Mouse (Mus musculus): ENCODE results near the gene Cd4. TPM values are rescaled to one million over a fixed set of nuclear protein-coding genes. Genes with fewer than 3 reads are reported as not detected.

The Cd4 gene
- polyA plus RNA-seq, 1 experiment = not detected

GRCm38 (mm10) chr6:124925941-124926340 is 37.9 kb upstream of the Cd4 start:
- Histone ChIP-seq H3K4me3 (ENCODE audit: insufficient read depth, low read length) (no peak overlapping the region), H3K27ac (ENCODE audit: insufficient read depth, low read length) (no peak overlapping the region), H3K4me1 (ENCODE audit: control insufficient read depth, insufficient read depth, low read length) (peaks cover 6% of the 10 kb centered on the region)
- TF ChIP-seq CTCF (IDR thresholded peaks at IDR 0.05; ENCODE audit: borderline replicate concordance, insufficient read depth, low read length) (no peak), POLR2A (IDR thresholded peaks at IDR 0.05; ENCODE audit: low read depth, low read length) (peak; percentile 29; the same call in 1 of the 2 replicates)

- peaks cover 10% of the 10 kb centered on the region for H3K4me1 ChIP-seq (ENCODE audit: control insufficient read depth, insufficient read depth, low read length)
- no peak overlapping the region for H3K4me3 ChIP-seq (ENCODE audit: insufficient read depth, low read length)
- TF ChIP-seq CTCF (IDR thresholded peaks at IDR 0.05; ENCODE audit: borderline replicate concordance, insufficient read depth, low read length) (no peak), POLR2A (IDR thresholded peaks at IDR 0.05; ENCODE audit: low read depth, low read length) (no peak)
- H3K27ac ChIP-seq (ENCODE audit: insufficient read depth, low read length) = no peak overlapping the region
These were observed 37.3 kb upstream of the Cd4 start for GRCm38 (mm10) chr6:124925173-124925793.

GRCm38 (mm10) chr6:124921539-124921938 is 33.5 kb upstream of the Cd4 start:
- no peak overlapping the region for H3K4me3 ChIP-seq (ENCODE audit: insufficient read depth, low read length)
- TF ChIP-seq POLR2A (IDR thresholded peaks at IDR 0.05; ENCODE audit: low read depth, low read length) (no peak), CTCF (IDR thresholded peaks at IDR 0.05; ENCODE audit: borderline replicate concordance, insufficient read depth, low read length) (no peak)
- peaks cover 10% of the 10 kb centered on the region for H3K4me1 ChIP-seq (ENCODE audit: control insufficient read depth, insufficient read depth, low read length)
- H3K27ac ChIP-seq (ENCODE audit: insufficient read depth, low read length) = peak overlapping the region; percentile 95; the same call in 1 of the 2 replicates

GRCm38 (mm10) chr6:124920318-124921085 is 32.5 kb upstream of the Cd4 start:
- Histone ChIP-seq H3K4me1 (ENCODE audit: control insufficient read depth, insufficient read depth, low read length) (peaks cover 4% of the 10 kb centered on the region), H3K27ac (ENCODE audit: insufficient read depth, low read length) (peak overlapping the region; percentile 95), H3K4me3 (ENCODE audit: insufficient read depth, low read length) (no peak overlapping the region)
- 0 out of 2 replicates have a peak, but pooled peaks have one; percentile 25 for TF ChIP-seq POLR2A (IDR thresholded peaks at IDR 0.05; ENCODE audit: low read depth, low read length)
- no peak for TF ChIP-seq CTCF (IDR thresholded peaks at IDR 0.05; ENCODE audit: borderline replicate concordance, insufficient read depth, low read length)

GRCm38 (mm10) chr6:124919695-124920317 is 31.8 kb upstream of the Cd4 start, which contains the start of gene Ptms:
Gene Ptms, minus strand, starts transcription at chr6:124920103.
- Histone ChIP-seq H3K4me1 (ENCODE audit: control insufficient read depth, insufficient read depth, low read length) (peaks cover 4% of the 10 kb centered on the region), H3K27ac (ENCODE audit: insufficient read depth, low read length) (peak within 1 kb of the TSS; percentile 95), H3K4me3 (ENCODE audit: insufficient read depth, low read length) (no peak within 1 kb of the TSS)
- peak; percentile 53 for TF ChIP-seq POLR2A (IDR thresholded peaks at IDR 0.05; ENCODE audit: low read depth, low read length)
- TF ChIP-seq CTCF (IDR thresholded peaks at IDR 0.05; ENCODE audit: borderline replicate concordance, insufficient read depth, low read length) = no peak

- TF ChIP-seq CTCF (IDR thresholded peaks at IDR 0.05; ENCODE audit: borderline replicate concordance, insufficient read depth, low read length) (no peak), POLR2A (IDR thresholded peaks at IDR 0.05; ENCODE audit: low read depth, low read length) (peak; percentile 42; the same call in 1 of the 2 replicates)
These were observed 31.0 kb upstream of the Cd4 start for GRCm38 (mm10) chr6:124918890-124919627.

GRCm38 (mm10) chr6:124918331-124918690 is 30.3 kb upstream of the Cd4 start:
- TF ChIP-seq POLR2A (IDR thresholded peaks at IDR 0.05; ENCODE audit: low read depth, low read length) (no peak), CTCF (IDR thresholded peaks at IDR 0.05; ENCODE audit: borderline replicate concordance, insufficient read depth, low read length) (no peak)
- peak overlapping the region; percentile 94 for H3K27ac ChIP-seq (ENCODE audit: insufficient read depth, low read length)

More at GRCm38 (mm10) chr6:124918890-124919627, 31.0 kb upstream of the Cd4 start:
- Histone ChIP-seq H3K4me1 (ENCODE audit: control insufficient read depth, insufficient read depth, low read length) (peaks cover 4% of the 10 kb centered on the region), H3K27ac (ENCODE audit: insufficient read depth, low read length) (peak overlapping the region; percentile 94), H3K4me3 (ENCODE audit: insufficient read depth, low read length) (no peak overlapping the region)

GRCm38 (mm10) chr6:124917518-124918330 is 29.7 kb upstream of the Cd4 start:
- peak overlapping the region; percentile 39 for H3K4me3 ChIP-seq (ENCODE audit: insufficient read depth, low read length)
- TF ChIP-seq POLR2A (IDR thresholded peaks at IDR 0.05; ENCODE audit: low read depth, low read length) (peak; percentile 88), CTCF (IDR thresholded peaks at IDR 0.05; ENCODE audit: borderline replicate concordance, insufficient read depth, low read length) (no peak)
- H3K27ac ChIP-seq (ENCODE audit: insufficient read depth, low read length) = peak overlapping the region; percentile 94
- H3K4me1 ChIP-seq (ENCODE audit: control insufficient read depth, insufficient read depth, low read length) = peaks cover 4% of the 10 kb centered on the region

More at GRCm38 (mm10) chr6:124918331-124918690, 30.3 kb upstream of the Cd4 start:
- H3K4me1 ChIP-seq (ENCODE audit: control insufficient read depth, insufficient read depth, low read length) = peaks cover 4% of the 10 kb centered on the region
- peak overlapping the region; percentile 39 for H3K4me3 ChIP-seq (ENCODE audit: insufficient read depth, low read length)
